Comparison of ENCODE assay signal across 22 mouse cellular contexts in genomic region chr19:46204166-46204565, GRCm38 (mm10). TPM values are rescaled to one million over a fixed set of nuclear protein-coding genes. Genes with fewer than 3 reads are reported as not detected.
"Had no signal": no experiment of that assay in that cellular context is flagged by ENCODE, and none has a peak within 500 bp of the region (broad histone marks: within the 10 kb centered on the region; RNA-seq: fewer than 3 reads in every experiment).

No protein-coding gene starts in this region.

- DNase-seq: liver, postnatal 0 days; lung, adult 2 months; lung, postnatal 14 days; lung, postnatal 36 days; midbrain, embryonic 14.5 days; right cerebral cortex, postnatal 14 days; thymus, adult 2 months; thymus, postnatal 25 days; thymus, postnatal 4 days had no signal

- H3K4me1 ChIP-seq: lung, embryonic 15.5 days; megakaryocyte, embryonic 14.5 days; midbrain, embryonic 12.5 days; neural tube, embryonic 12.5 days; stomach, embryonic 15.5 days had no signal

- H3K4me3 ChIP-seq: lung, embryonic 15.5 days; megakaryocyte, embryonic 14.5 days; midbrain, embryonic 12.5 days; neural tube, embryonic 12.5 days; stomach, embryonic 15.5 days had no signal

- H3K27me3 ChIP-seq: lung, embryonic 15.5 days; megakaryocyte, embryonic 14.5 days; midbrain, embryonic 12.5 days; neural tube, embryonic 12.5 days; stomach, embryonic 15.5 days had no signal

- H3K27ac ChIP-seq: lung, embryonic 15.5 days; macrophage; midbrain, embryonic 12.5 days; neural tube, embryonic 12.5 days; stomach, embryonic 15.5 days; stomach, postnatal 0 days had no signal

- H3K36me3 ChIP-seq: lung, embryonic 15.5 days; midbrain, embryonic 12.5 days; neural tube, embryonic 12.5 days; stomach, embryonic 15.5 days had no signal

- H3K9ac ChIP-seq: liver, postnatal 0 days; lung, embryonic 15.5 days; midbrain, embryonic 12.5 days; neural tube, embryonic 12.5 days; stomach, embryonic 15.5 days had no signal

RNA-seq across cellular contexts. Expression of gene Pitx3, which starts 56.0 kb away (rescaled TPM):
- total RNA-seq: megakaryocyte progenitor cell, adult 5-6 weeks; monocyte, adult 5-6 weeks; neutrophil, adult 5-6 weeks had no signal
- polyA plus RNA-seq: liver, postnatal 0 days; lung, postnatal 0 days; macrophage; neural tube, embryonic 14.5 days; spleen, adult 2 months; stomach, embryonic 15.5 days had no signal
